Mouse (Mus musculus): ENCODE data around the gene Zfp839. TPM values are rescaled to one million over a fixed set of nuclear protein-coding genes. Genes with fewer than 3 reads are reported as not detected.

Zfp839 gene
- polyA plus RNA-seq, 1 experiment from 2014 or later = 5.4 TPM

DNA sequence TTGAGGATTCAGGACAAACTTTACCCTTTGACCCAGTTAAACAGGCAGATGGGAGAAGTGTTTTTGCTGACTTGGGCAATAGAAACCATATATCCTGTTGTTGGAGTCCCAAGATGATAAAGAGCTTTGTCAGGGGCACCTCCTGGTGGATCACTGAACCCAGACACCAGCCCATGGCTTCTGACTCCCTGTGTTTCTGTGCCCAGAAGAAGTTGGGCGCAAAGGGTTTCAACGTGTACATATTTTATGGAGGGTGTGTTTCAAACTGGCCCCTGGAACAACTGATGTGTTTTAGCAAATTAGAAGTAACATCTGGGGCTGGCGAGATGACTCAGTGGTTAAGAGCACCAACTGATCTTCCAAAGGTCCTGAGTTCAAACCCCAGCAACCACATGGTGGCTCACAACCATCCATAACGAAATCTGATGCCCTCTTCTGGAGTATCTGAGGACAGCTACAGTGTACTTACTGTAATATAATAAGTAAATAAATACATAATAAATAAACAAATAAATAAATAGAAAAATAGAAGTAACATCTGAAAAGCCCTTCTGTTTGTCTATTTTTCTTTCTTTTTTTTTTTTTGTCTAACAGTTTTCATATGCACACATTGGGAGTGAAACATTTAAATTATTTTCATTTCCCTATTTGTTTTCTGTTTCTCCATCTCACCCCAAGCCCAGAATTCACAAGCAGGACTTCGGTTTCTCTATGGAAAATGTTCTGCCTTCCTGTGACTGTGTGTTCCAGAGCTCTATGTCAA lies 8.1 kb upstream of the Zfp839 start:
- no peaks in the 10 kb centered on the region for H3K36me3 ChIP-seq
- H3K27ac ChIP-seq (ENCODE audit: poor library complexity, severe bottlenecking) = no peak overlapping the region
- no peak overlapping the region for H3K4me3 ChIP-seq
- H3K9ac ChIP-seq = no peak overlapping the region
- no peak overlapping the region for H3K4me2 ChIP-seq
- no peak for ATAC-seq (ENCODE audit: insufficient number of reproducible peaks, low FRiP score)
- H3K9me3 ChIP-seq (replicated peaks) = no peaks in the 10 kb centered on the region
- peaks cover 22% of the 10 kb centered on the region for H3K4me1 ChIP-seq (replicated peaks)
- WGBS = 63% methylated on average over 5 of the region's 5 CpGs
- H3K27me3 ChIP-seq (replicated peaks) = no peaks in the 10 kb centered on the region

DNA sequence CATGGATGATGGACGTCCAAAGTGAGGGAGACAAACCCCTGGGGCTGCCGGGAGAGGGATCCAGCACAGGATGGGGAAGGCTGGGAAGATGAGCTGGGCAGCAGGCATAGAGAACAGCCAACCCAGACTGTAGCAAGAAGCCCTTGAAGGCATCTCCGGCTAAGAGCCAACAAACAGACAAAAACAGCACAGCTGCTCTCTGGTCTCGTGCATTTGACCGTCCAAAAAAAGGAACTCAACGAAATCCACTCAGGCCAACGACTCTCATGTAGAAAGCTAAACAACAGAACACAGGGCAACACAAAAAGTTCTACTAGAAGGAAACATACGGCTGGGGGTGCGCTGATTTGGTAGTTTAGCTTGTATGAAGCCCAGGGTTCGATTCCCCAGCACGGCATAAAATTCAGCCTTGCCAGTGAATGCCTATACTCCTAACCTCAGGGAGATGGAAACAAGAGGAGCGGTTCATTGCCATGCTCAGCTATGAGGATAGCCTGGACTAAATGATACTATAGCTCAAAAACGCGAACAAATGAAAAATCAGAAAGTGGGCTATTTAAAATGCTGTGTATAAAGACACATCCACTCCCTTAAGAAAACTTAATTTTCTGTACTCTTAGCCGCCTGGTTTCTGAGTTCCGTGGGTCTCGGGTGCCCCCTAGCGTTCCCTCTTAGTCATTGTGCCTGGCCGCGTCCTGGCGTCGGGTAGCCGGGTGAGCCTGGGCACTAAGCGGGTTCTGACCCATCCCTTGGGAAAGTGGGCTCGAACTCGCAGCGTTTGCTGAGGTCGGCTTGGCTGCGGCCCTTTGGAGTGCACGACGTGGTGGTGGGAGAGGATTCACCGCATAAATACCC lies 6.6 kb upstream of the Zfp839 start:
- H3K27me3 ChIP-seq (replicated peaks) = no peaks in the 10 kb centered on the region
- H3K4me1 ChIP-seq (replicated peaks) = peaks cover 13% of the 10 kb centered on the region
- peak; percentile 12; the same call in 1 of the 2 replicates for ATAC-seq (ENCODE audit: insufficient number of reproducible peaks, low FRiP score)
- H3K9ac ChIP-seq = peak overlapping the region; percentile 66
- peak overlapping the region; percentile 91 for H3K4me2 ChIP-seq
- no peaks in the 10 kb centered on the region for H3K9me3 ChIP-seq (replicated peaks)
- H3K27ac ChIP-seq (ENCODE audit: poor library complexity, severe bottlenecking) = no peak overlapping the region
- peak overlapping the region; percentile 62 for H3K4me3 ChIP-seq
- WGBS = 17% methylated on average over 32 of the region's 32 CpGs
- H3K36me3 ChIP-seq = no peaks in the 10 kb centered on the region

DNA sequence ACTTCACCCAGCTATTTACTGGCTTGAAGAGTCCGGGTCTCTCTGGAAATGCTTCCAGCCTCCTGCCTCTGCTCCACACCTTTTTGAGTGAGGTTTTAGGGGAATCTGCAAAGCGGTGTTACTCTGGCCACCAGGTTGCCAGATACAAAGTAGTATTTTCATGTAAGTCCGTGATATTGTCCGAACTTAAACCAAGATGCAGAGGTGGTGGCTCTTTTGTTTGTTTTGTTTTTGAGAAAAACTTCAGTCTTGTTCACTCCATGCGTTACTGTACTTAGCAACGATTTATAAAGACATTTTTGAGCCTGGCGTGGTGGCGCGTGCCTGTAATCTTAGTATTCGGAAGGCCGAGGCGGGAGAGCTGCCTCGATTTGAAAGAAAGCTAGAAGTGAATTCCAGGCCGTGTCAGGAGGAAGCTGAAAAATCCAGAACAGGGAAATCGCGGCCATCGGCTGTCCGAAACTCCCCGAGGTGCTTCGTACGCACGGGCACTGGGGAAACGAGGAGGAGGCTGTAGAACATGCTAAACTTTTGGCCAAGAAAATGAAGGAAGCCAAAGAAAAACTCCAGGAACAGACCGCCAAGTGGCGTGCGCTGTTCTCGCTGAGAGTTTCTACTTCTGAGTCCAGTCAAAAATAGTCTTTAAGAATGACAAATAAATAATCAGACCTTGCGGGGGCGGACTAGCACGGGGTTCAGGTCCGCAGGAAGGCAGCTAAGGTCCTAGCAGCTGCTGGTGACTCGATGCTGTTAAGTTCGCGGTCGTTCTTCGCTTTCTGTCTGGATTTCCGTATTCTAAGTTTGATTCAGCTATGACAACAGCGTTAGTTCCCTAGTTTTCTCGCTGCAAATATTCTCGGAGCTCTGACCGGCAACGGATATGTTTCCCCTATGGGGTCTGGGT lies 5.6 kb upstream of the Zfp839 start:
- Histone ChIP-seq H3K27me3 (replicated peaks) (no peaks in the 10 kb centered on the region), H3K9me3 (replicated peaks) (no peaks in the 10 kb centered on the region), H3K27ac (ENCODE audit: poor library complexity, severe bottlenecking) (peak overlapping the region; percentile 63), H3K4me1 (replicated peaks) (peaks cover 13% of the 10 kb centered on the region), H3K36me3 (no peaks in the 10 kb centered on the region), H3K4me2 (peak overlapping the region; percentile 91), H3K9ac (peak overlapping the region; percentile 66), H3K4me3 (peak overlapping the region; percentile 62)
- ATAC-seq (ENCODE audit: insufficient number of reproducible peaks, low FRiP score) = peak; percentile 2; the same call in 1 of the 2 replicates
- WGBS = under 1% methylated on average over 42 of the region's 42 CpGs

DNA sequence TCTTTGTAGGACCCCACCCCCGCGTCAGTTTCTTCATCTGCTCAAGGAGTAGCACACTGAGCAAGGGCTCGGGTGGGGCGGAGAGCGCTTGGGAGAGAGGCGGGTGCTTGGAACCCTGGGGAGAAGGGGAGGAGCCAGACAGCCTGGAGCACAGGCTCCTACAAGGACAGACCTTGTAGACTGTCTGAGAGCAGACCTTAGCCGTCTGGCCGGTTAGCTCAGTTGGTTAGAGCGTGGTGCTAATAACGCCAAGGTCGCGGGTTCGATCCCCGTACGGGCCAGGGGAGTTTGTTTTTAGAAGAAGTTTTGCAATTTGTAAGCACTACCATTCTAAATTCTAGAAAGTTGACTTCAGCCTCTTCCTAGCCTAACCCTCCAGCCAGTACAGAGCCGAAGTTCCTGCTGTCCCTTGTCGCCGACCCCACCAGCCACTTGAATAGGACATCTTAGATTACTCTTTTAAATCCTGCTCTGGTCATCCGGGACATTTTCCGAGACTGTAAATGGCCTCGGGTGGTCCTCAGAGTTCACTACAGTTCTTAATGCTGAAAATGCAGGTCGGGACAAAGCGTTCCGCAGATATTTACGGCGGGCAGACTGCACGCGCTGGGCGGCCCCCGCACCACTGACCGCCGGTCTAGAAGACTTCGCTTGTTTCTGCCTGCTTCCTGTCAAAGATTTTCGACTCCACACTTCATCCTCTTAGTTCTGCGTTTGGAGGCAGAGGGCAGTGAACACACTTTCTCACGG lies 4.7 kb upstream of the Zfp839 start:
- H3K4me2 ChIP-seq = peak overlapping the region; percentile 91
- WGBS = under 1% methylated on average over 36 of the region's 36 CpGs

DNA sequence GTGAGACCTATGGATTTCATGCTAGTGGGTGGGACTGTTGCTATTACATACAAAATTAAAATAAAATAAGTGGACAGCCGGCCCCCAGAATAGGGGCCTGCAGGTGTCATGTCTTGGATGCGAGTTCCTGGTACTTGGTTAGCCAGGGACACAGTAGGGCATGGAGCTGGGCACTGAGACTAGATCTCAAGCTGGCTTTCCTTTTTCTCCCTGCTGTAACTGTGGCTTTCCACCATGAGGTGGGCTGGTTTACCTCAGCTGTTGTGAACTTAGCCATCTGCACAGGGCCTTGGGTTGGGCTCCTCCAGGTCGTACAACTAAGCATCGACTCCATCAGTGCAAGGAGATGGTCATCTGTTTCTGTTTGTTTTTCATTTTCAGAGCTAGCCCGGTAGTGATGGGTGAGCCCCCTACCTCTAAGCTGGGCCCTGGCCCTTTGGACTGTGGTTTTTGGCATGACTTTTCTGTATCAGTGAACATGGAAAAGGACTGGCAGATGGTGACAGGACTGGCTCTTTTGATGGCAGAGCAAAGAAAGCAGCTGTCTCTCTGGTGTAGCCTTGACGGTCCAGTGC lies 3.8 kb upstream of the Zfp839 start:
- Histone ChIP-seq H3K27ac (ENCODE audit: poor library complexity, severe bottlenecking) (no peak overlapping the region), H3K4me2 (peak overlapping the region; percentile 91), H3K36me3 (no peaks in the 10 kb centered on the region), H3K4me1 (replicated peaks) (peaks cover 23% of the 10 kb centered on the region), H3K4me3 (peak overlapping the region; percentile 62), H3K9ac (peak overlapping the region; percentile 64), H3K27me3 (replicated peaks) (no peaks in the 10 kb centered on the region), H3K9me3 (replicated peaks) (no peaks in the 10 kb centered on the region)
- ATAC-seq (ENCODE audit: insufficient number of reproducible peaks, low FRiP score) = no peak
- WGBS = 70% methylated on average over 6 of the region's 6 CpGs

More for the DNA sequence above, 4.7 kb upstream of the Zfp839 start:
- peak; percentile 92 for ATAC-seq (ENCODE audit: insufficient number of reproducible peaks, low FRiP score)
- H3K27me3 ChIP-seq (replicated peaks) = no peaks in the 10 kb centered on the region
- no peaks in the 10 kb centered on the region for H3K9me3 ChIP-seq (replicated peaks)
- H3K9ac ChIP-seq = peak overlapping the region; percentile 66
- H3K27ac ChIP-seq (ENCODE audit: poor library complexity, severe bottlenecking) = peak overlapping the region; percentile 80
- H3K4me3 ChIP-seq = peak overlapping the region; percentile 62
- peaks cover 16% of the 10 kb centered on the region for H3K4me1 ChIP-seq (replicated peaks)
- H3K36me3 ChIP-seq = no peaks in the 10 kb centered on the region

DNA sequence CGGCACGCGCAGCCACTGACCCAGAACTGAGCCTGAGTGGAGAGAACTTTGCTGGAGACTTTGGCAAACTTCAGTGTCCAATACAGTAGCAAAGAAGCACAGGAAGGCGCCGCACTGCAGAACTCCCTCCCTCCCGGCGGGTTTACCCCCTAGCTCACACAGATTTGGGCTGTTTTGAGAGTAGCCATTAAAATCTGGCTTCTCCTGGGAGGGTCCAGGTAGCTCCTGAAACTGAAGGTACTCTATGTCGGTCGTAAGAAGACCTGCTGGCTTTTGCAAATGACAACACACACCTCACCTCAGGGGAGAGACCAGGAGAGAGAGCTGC lies 840 bp downstream of the Zfp839 start:
- peak; percentile 9; the same call in 1 of the 2 replicates for ATAC-seq (ENCODE audit: insufficient number of reproducible peaks, low FRiP score)
- H3K27ac ChIP-seq (ENCODE audit: poor library complexity, severe bottlenecking) = peak overlapping the region; percentile 69; the same call in 1 of the 2 replicates

DNA sequence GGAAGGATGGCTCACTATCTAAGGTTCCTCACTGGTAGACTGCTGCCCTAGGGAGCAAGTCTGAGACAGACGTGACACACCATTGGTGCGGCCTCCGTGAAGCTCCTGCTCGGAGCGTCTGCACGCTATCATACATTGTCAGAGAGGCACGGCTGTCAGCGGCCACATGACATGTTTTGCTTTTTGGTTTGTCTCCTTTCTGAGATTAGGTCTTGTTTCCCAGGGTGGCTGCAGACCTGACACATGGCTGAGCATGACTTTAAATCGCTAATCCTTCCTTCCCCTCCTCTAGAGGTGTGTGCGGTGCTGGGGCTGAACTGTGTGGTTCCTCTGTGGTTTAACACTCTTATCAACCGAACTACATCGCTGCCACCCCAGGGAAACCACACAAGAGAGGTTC lies 1.4 kb downstream of the Zfp839 start:
- H3K4me1 ChIP-seq (replicated peaks) = peaks cover 23% of the 10 kb centered on the region
- peak overlapping the region; percentile 94; the same call in 1 of the 2 replicates for H3K4me3 ChIP-seq
- peaks cover 15% of the 10 kb centered on the region for H3K36me3 ChIP-seq
- H3K27ac ChIP-seq (ENCODE audit: poor library complexity, severe bottlenecking) = no peak overlapping the region
- H3K9me3 ChIP-seq (replicated peaks) = no peaks in the 10 kb centered on the region
- H3K9ac ChIP-seq = peak overlapping the region; percentile 94
- H3K4me2 ChIP-seq = peak overlapping the region; percentile 83
- ATAC-seq (ENCODE audit: insufficient number of reproducible peaks, low FRiP score) = no peak
- 21% methylated on average over 12 of the region's 12 CpGs for WGBS
- H3K27me3 ChIP-seq (replicated peaks) = no peaks in the 10 kb centered on the region

More for the DNA sequence above, 840 bp downstream of the Zfp839 start:
- no peaks in the 10 kb centered on the region for H3K27me3 ChIP-seq (replicated peaks)
- peak overlapping the region; percentile 94 for H3K9ac ChIP-seq
- H3K9me3 ChIP-seq (replicated peaks) = no peaks in the 10 kb centered on the region
- peak overlapping the region; percentile 94 for H3K4me3 ChIP-seq
- H3K4me2 ChIP-seq = peak overlapping the region; percentile 83
- peaks cover 9% of the 10 kb centered on the region for H3K36me3 ChIP-seq
- peaks cover 28% of the 10 kb centered on the region for H3K4me1 ChIP-seq (replicated peaks)
- WGBS = 10% methylated on average over 9 of the region's 9 CpGs

DNA sequence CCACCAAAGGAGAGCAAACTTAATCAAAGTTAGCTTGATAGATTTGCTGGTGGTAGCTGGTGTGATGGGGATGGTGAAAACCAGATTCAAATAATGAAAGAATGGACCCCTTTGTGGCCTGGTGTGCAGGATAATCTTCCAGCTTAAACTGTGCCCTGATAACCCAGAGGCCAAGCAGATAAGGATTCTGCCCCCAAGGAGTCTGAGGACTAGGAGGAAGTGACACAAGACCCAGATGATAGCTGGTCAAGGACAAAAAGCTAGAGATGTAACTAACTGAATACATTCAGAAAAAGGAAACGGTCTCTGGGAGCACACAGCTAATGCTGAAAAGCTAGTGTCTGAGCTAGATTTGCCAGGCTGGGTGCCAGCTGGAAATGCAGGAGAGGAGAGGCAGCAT lies 1.9 kb downstream of the Zfp839 start:
- H3K4me2 ChIP-seq = peak overlapping the region; percentile 83; the same call in 1 of the 2 replicates
- H3K27ac ChIP-seq (ENCODE audit: poor library complexity, severe bottlenecking) = no peak overlapping the region
- H3K4me1 ChIP-seq (replicated peaks) = peaks cover 22% of the 10 kb centered on the region
- 39% methylated on average over 1 of the region's 1 CpGs for WGBS
- no peaks in the 10 kb centered on the region for H3K27me3 ChIP-seq (replicated peaks)
- H3K36me3 ChIP-seq = peaks cover 17% of the 10 kb centered on the region
- H3K4me3 ChIP-seq = no peak overlapping the region
- no peak for ATAC-seq (ENCODE audit: insufficient number of reproducible peaks, low FRiP score)
- no peaks in the 10 kb centered on the region for H3K9me3 ChIP-seq (replicated peaks)
- no peak overlapping the region for H3K9ac ChIP-seq

DNA sequence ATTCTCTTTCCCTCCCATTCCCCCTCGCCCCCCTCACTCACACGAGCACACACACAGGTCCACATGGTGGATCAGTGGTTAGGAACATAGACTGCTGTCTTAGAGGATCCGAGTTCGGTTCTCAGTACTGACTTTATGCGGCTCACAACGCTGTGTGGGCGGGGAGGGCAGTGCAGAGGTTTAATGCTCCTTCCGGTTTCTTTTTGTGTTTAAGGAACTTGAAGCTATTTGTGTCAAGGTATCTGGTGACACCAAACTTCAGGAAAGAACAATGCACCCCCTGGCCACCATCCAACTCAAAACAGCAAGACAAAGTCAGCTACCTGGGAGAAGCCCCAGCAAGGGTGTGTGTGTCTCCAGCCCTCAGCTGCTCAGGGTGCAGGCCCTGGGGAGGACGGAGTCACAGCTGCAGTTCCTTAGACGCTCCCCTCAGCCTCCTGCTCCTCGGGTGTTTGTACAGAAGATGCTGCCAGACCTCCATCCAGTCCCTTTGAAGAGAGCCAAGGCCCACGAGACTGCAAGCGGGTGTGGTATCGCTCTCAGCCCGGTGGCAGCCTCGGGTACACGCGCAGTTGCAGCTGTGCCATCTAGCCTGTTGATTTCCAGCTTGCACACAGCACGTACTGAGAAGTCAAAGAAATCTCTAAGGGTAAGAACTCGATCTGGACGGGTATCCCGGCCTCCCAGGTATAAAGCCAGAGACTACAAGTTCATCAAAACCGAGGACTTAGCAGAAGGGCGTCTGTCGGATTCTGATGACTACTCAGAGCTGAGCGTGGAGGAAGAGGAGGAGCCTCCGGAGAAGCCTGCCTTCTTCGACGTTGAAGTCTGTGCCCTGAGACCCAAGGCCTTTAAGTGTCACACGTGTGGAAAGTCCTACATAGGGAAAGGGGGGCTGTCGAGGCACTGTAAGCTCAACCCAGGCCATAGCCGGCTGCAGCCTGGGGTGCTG lies 5.0 kb downstream of the Zfp839 start:
- no peak overlapping the region for H3K4me2 ChIP-seq
- H3K4me3 ChIP-seq = no peak overlapping the region
- no peak overlapping the region for H3K9ac ChIP-seq
- no peaks in the 10 kb centered on the region for H3K27me3 ChIP-seq (replicated peaks)
- H3K4me1 ChIP-seq (replicated peaks) = peaks cover 18% of the 10 kb centered on the region
- WGBS = 81% methylated on average over 32 of the region's 32 CpGs
- peaks cover 29% of the 10 kb centered on the region for H3K36me3 ChIP-seq
- H3K27ac ChIP-seq (ENCODE audit: poor library complexity, severe bottlenecking) = no peak overlapping the region
- no peak for ATAC-seq (ENCODE audit: insufficient number of reproducible peaks, low FRiP score)
- H3K9me3 ChIP-seq (replicated peaks) = no peaks in the 10 kb centered on the region
